In genomic region chr19:37375755-37376615, GRCm38 (mm10) we compare ENCODE assay signal across 8 mouse cellular contexts. TPM values are rescaled to one million over a fixed set of nuclear protein-coding genes. Genes with fewer than 3 reads are reported as not detected.
DNase-seq lines count a peak whose midpoint lies in the region; ATAC-seq and TF ChIP-seq lines count a peak whose summit lies in the region.

Gene Kif11 (plus strand): TSS chr19:37376403.

- POLR2A ChIA-PET in Patski (lab: Charles Lee) = interaction anchor here (0.6 to 2.1 kb wide), 6 partner anchors 9 to 43 kb away, joined by 3 to 12 read pairs (median 3); no protein-coding TSS in a partner anchor

- CTCF ChIA-PET in Patski (lab: Charles Lee) = interaction anchor here (0.6 to 7.3 kb wide), 5 partner anchors 10 to 130 kb away, joined by 3 to 35 read pairs (median 4); no protein-coding TSS in a partner anchor

- ATAC-seq in Patski = peak; percentile 88
- peak; percentile 100 for ATAC-seq in hindbrain, embryonic 13.5 days (ENCODE audit: low FRiP score)

- H3K27me3 ChIP-seq in Patski = no peaks in the 10 kb centered on the region
- H3K27me3 ChIP-seq in hindbrain, embryonic 13.5 days = no peaks in the 10 kb centered on the region

- H3K4me1 ChIP-seq in hindbrain, embryonic 13.5 days (replicated peaks) = peaks cover 21% of the 10 kb centered on the region

- no peak for TF ChIP-seq CTCF in Patski (IDR thresholded peaks at IDR 0.05)

- H3K36me3 ChIP-seq in hindbrain, embryonic 13.5 days = no peaks in the 10 kb centered on the region

- in situ Hi-C loops in Patski (cut with MboI; ENCODE audit: low pct_unique_long_range_greater_than_20kb) = no loop called here

- peak within 1 kb of the TSS; percentile 94 for H3K27ac ChIP-seq in hindbrain, embryonic 13.5 days

- peak within 1 kb of the TSS; percentile 79 for H3K9ac ChIP-seq in hindbrain, embryonic 13.5 days

- no peaks in the 10 kb centered on the region for H3K9me3 ChIP-seq in hindbrain, embryonic 13.5 days

- H3K4me3 ChIP-seq in hindbrain, embryonic 13.5 days = peak within 1 kb of the TSS; percentile 75

- DNase-seq in Patski (ENCODE audit: low read depth, low spot score) = peak; percentile 81
- DNase-seq in cerebellum, postnatal 14 days = peak; percentile 99 to 100
- DNase-seq in frontal cortex, postnatal 14 days (ENCODE audit: low spot score in 2 of 2) = peak; percentile 93 to 97
- peak; percentile 84 to 89 for DNase-seq in layer of hippocampus, postnatal 25 days (ENCODE audit: extremely low spot score in 1 of 2, low spot score in 1 of 2)
- peak; percentile 96 for DNase-seq in lung, postnatal 25 days (ENCODE audit: low spot score)
- DNase-seq in retina, embryonic 14.5 days (ENCODE audit: low spot score) = peak; percentile 97
- DNase-seq in thymus, postnatal 4 days = peak; percentile 95

- peak within 1 kb of the TSS; percentile 81 for H3K4me2 ChIP-seq in hindbrain, embryonic 13.5 days

- under 1% methylated on average over 73 of the region's 73 CpGs for WGBS in hindbrain, embryonic 13.5 days

RNA-seq across cellular contexts. Expression of gene Kif11, which starts in this region (rescaled TPM):
- polyA plus RNA-seq in Patski (2021) = 29.4 TPM
- 13.5 and 14.3 TPM in 2 replicates for polyA plus RNA-seq in hindbrain, embryonic 13.5 days (2015; fragmentation: Nextera tagmentation; extraction: Ambion mirVana)
- total RNA-seq in layer of hippocampus, postnatal 25 days (2021) = 1 to 10 TPM; 1.4 to 1.5 TPM

Comparison
In these comparisons a context has a peak if more than half of its experiments do, and no peak if none do; other contexts are left out.
1. Peak in every context shown above with its lines: DNase-seq, ATAC-seq, H3K4me3 ChIP-seq and H3K27ac ChIP-seq.